Mouse (Mus musculus): ENCODE data around the gene Lrg1. TPM values are rescaled to one million over a fixed set of nuclear protein-coding genes. Genes with fewer than 3 reads are reported as not detected.

Gene Lrg1
- total RNA-seq (2021): under 1 TPM; 0.62 to 0.81 TPM
- long read RNA-seq, experiment 1, partial matches to known transcripts: 0 of 3 reads
- long read RNA-seq, experiment 1, other reads (novel, unspliced or antisense): 2 of 3 reads
- long read RNA-seq, experiment 2, partial matches to known transcripts: 6 of 7 reads
- long read RNA-seq, experiment 2, other reads (novel, unspliced or antisense): 0 of 7 reads

GRCm38 (mm10) chr17:56121826-56122225, at the start of gene Lrg1:
TSS of gene Lrg1 (minus strand) at chr17:56122001.
- no peak for DNase-seq (ENCODE audit: low spot score in 2 of 2)

GRCm38 (mm10) chr17:56171456-56171855, 49.7 kb upstream of the Lrg1 start:
- DNase-seq (ENCODE audit: low spot score in 2 of 2): no peak

GRCm38 (mm10) chr17:56170636-56171035, 48.8 kb upstream of the Lrg1 start:
- no peak for DNase-seq (ENCODE audit: low spot score in 2 of 2)

- DNase-seq (ENCODE audit: low spot score in 2 of 2): no peak
These were observed 48.0 kb upstream of the Lrg1 start for GRCm38 (mm10) chr17:56169830-56170229.

- DNase-seq (ENCODE audit: low spot score in 2 of 2): no peak
These were observed 43.9 kb upstream of the Lrg1 start for GRCm38 (mm10) chr17:56165671-56166070.

GRCm38 (mm10) chr17:56164510-56164909, 42.7 kb upstream of the Lrg1 start:
- no peak for DNase-seq (ENCODE audit: low spot score in 2 of 2)

GRCm38 (mm10) chr17:56163523-56164102, 41.8 kb upstream of the Lrg1 start:
- DNase-seq (ENCODE audit: low spot score in 2 of 2): no peak

GRCm38 (mm10) chr17:56162231-56162774, 40.5 kb upstream of the Lrg1 start, which contains the start of gene Tnfaip8l1:
TSS of gene Tnfaip8l1 (plus strand) at chr17:56162477.
- DNase-seq (ENCODE audit: low spot score in 2 of 2): peak; percentile 89 to 96

GRCm38 (mm10) chr17:56159729-56160128, 37.9 kb upstream of the Lrg1 start:
- DNase-seq (ENCODE audit: low spot score in 2 of 2): peak in 1 of 2 experiments; percentile 59

GRCm38 (mm10) chr17:56153643-56154042, 31.8 kb upstream of the Lrg1 start:
- DNase-seq (ENCODE audit: low spot score in 2 of 2): no peak

GRCm38 (mm10) chr17:56149897-56150296, 28.1 kb upstream of the Lrg1 start:
- no peak for DNase-seq (ENCODE audit: low spot score in 2 of 2)

- DNase-seq (ENCODE audit: low spot score in 2 of 2): no peak
These were observed 27.2 kb upstream of the Lrg1 start for GRCm38 (mm10) chr17:56148790-56149618.

GRCm38 (mm10) chr17:56148280-56148679, 26.5 kb upstream of the Lrg1 start:
- DNase-seq (ENCODE audit: low spot score in 2 of 2): no peak

- DNase-seq (ENCODE audit: low spot score in 2 of 2): no peak
These were observed 25.6 kb upstream of the Lrg1 start for GRCm38 (mm10) chr17:56147420-56147819.

GRCm38 (mm10) chr17:56146131-56146530, 24.3 kb upstream of the Lrg1 start:
- DNase-seq (ENCODE audit: low spot score in 2 of 2): no peak

GRCm38 (mm10) chr17:56144546-56144945, 22.7 kb upstream of the Lrg1 start:
- DNase-seq (ENCODE audit: low spot score in 2 of 2): no peak

GRCm38 (mm10) chr17:56141702-56142605, 20.2 kb upstream of the Lrg1 start:
- peak; percentile 67 to 69 for DNase-seq (ENCODE audit: low spot score in 2 of 2)

- DNase-seq (ENCODE audit: low spot score in 2 of 2): peak; percentile 78 to 80
These were observed 18.2 kb upstream of the Lrg1 start, which contains the start of gene Sema6b for GRCm38 (mm10) chr17:56139858-56140595. TSS of gene Sema6b (minus strand) at chr17:56140343.

GRCm38 (mm10) chr17:56139355-56139754, 17.6 kb upstream of the Lrg1 start:
- DNase-seq (ENCODE audit: low spot score in 2 of 2): no peak
